Mouse (Mus musculus): ENCODE data around the gene Izumo2.

DNA sequence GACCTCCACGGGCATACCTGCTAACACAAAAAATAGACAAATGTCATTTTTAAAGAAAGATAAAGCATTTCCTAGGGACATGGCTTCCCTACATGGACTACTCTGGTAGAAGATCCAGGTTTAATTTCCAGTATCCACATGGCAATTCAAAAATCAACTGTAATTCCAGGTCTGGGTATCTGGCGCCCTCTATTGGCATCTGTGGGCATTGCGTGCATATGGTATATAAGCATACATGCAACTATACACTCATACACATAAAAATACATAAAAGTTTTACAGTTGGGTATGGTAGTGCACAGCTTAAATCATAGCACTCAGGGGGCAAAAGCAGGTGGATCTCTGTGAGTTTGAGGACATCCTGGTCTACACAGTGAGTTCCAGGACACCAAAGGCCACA, 4.2 kb upstream of the Izumo2 start:
- TF ChIP-seq POLR2AphosphoS2 (IDR thresholded peaks at IDR 0.05; ENCODE audit: low read depth, low read length) (no peak), E2F4 (IDR thresholded peaks at IDR 0.05; ENCODE audit: insufficient replicate concordance, low read depth, low read length) (no peak), EP300 (IDR thresholded peaks at IDR 0.05; ENCODE audit: low read length) (no peak), CTCF (conservative IDR thresholded peaks at IDR 0.05 in 1 of 2, IDR thresholded peaks at IDR 0.05 in 1 of 2; ENCODE audit: low read depth in 2 of 2, low read length in 2 of 2) (peak; percentile 58 to 61), POLR2A (IDR thresholded peaks at IDR 0.05; ENCODE audit: low read depth, low read length) (no peak), CHD1 (IDR thresholded peaks at IDR 0.05; ENCODE audit: low read depth, low read length) (no peak), SMC3 (IDR thresholded peaks at IDR 0.05; ENCODE audit: low read depth, low read length) (no peak), NELFE (IDR thresholded peaks at IDR 0.05; ENCODE audit: low read depth, low read length) (no peak), MAFK (IDR thresholded peaks at IDR 0.05; ENCODE audit: insufficient replicate concordance, low read length) (no peak), ETS1 (conservative IDR thresholded peaks at IDR 0.05; ENCODE audit: low read depth, low read length) (no peak), ELF1 (IDR thresholded peaks at IDR 0.05; ENCODE audit: low read depth, low read length) (no peak), UBTF (IDR thresholded peaks at IDR 0.05; ENCODE audit: low read depth, low read length) (no peak), MAX (IDR thresholded peaks at IDR 0.05; ENCODE audit: low read length) (no peak)
